Mouse (Mus musculus): ENCODE results near the gene Snai3.

Gene Snai3

GRCm38 (mm10) chr8:122460524-122461472 lies at the start of gene Snai3:
Gene Snai3 (minus strand): TSS chr8:122460733.
- DNase-seq (ENCODE audit: low spot score): peak; percentile 71

- peak; percentile 80 for DNase-seq (ENCODE audit: low spot score)
These were observed 40.3 kb upstream of the Snai3 start for GRCm38 (mm10) chr8:122500856-122501255.

GRCm38 (mm10) chr8:122497912-122498311 lies 37.4 kb upstream of the Snai3 start:
- DNase-seq (ENCODE audit: low spot score): no peak

- DNase-seq (ENCODE audit: low spot score): no peak
These were observed 36.6 kb upstream of the Snai3 start for GRCm38 (mm10) chr8:122497016-122497734.

GRCm38 (mm10) chr8:122488387-122488786 lies 27.9 kb upstream of the Snai3 start:
- no peak for DNase-seq (ENCODE audit: low spot score)

- peak; percentile 34 for DNase-seq (ENCODE audit: low spot score)
These were observed 24.3 kb upstream of the Snai3 start for GRCm38 (mm10) chr8:122484831-122485230.

GRCm38 (mm10) chr8:122483877-122484276 lies 23.3 kb upstream of the Snai3 start:
- DNase-seq (ENCODE audit: low spot score): no peak

GRCm38 (mm10) chr8:122482448-122482847 lies 21.9 kb upstream of the Snai3 start:
- no peak for DNase-seq (ENCODE audit: low spot score)

GRCm38 (mm10) chr8:122475580-122476320 lies 15.2 kb upstream of the Snai3 start, which contains the start of the genes Rnf166 and Ctu2:
Gene Rnf166 (minus strand): TSS chr8:122476064.
Gene Ctu2 (plus strand): TSS chr8:122476143.
- DNase-seq (ENCODE audit: low spot score): peak; percentile 90

GRCm38 (mm10) chr8:122474951-122475560 lies 14.5 kb upstream of the Snai3 start:
- DNase-seq (ENCODE audit: low spot score): no peak

GRCm38 (mm10) chr8:122473911-122474421 lies 13.4 kb upstream of the Snai3 start:
- DNase-seq (ENCODE audit: low spot score): peak; percentile 49

GRCm38 (mm10) chr8:122470691-122471090 lies 10.2 kb upstream of the Snai3 start:
- no peak for DNase-seq (ENCODE audit: low spot score)

GRCm38 (mm10) chr8:122469965-122470364 lies 9.4 kb upstream of the Snai3 start:
- no peak for DNase-seq (ENCODE audit: low spot score)

GRCm38 (mm10) chr8:122469407-122469806 lies 8.9 kb upstream of the Snai3 start:
- DNase-seq (ENCODE audit: low spot score): no peak

GRCm38 (mm10) chr8:122467816-122468215 lies 7.3 kb upstream of the Snai3 start:
- no peak for DNase-seq (ENCODE audit: low spot score)

- DNase-seq (ENCODE audit: low spot score): no peak
These were observed 4.5 kb upstream of the Snai3 start for GRCm38 (mm10) chr8:122464985-122465384.

- DNase-seq (ENCODE audit: low spot score): peak; percentile 57
These were observed 3.4 kb upstream of the Snai3 start for GRCm38 (mm10) chr8:122463651-122464640.

- no peak for DNase-seq (ENCODE audit: low spot score)
These were observed 2.0 kb upstream of the Snai3 start for GRCm38 (mm10) chr8:122462510-122462909.

- DNase-seq (ENCODE audit: low spot score): no peak
These were observed 1.1 kb upstream of the Snai3 start for GRCm38 (mm10) chr8:122461473-122462148.

GRCm38 (mm10) chr8:122459990-122460389 lies 543 bp downstream of the Snai3 start:
- no peak for DNase-seq (ENCODE audit: low spot score)

Measured in lung, postnatal 25 days (tissue).